Mouse (Mus musculus) heart, postnatal 0 days (tissue): ENCODE measurements around the gene Atf4.

Experiments
- CTCF ChIP-seq: IDR thresholded peaks from 2 replicates; pipeline ENCODE4 v1.5.1; 2016; ENCODE audit warnings: antibody characterized with exemption, control low read depth, low read depth
- EP300 ChIP-seq: IDR thresholded peaks from 2 replicates; pipeline ENCODE4 v1.6.1; 2016; ENCODE audit warnings: antibody characterized with exemption, low read depth

DNA sequence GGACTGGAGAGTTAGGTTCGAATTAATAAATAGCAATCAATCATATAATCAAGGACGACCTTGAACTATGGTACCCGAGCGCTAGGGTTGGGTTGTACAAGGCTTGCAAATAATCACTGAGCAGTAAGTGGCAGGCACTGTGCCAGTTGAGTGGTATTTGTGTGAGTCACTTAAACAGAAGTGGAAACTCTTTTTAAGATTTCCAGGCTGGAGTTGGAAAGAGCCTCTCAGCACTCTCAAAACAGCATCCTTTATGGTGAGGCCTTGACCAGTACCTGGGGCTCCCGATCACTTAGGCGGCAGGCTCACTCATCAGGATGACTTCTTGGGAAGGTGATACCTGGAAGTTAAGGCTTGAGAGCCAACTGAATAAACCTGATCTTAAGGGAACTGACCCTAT is 777 bp upstream of the Atf4 start:
- TF ChIP-seq CTCF (no peak), EP300 (no peak)
